Mouse (Mus musculus): ENCODE results near the gene Mup19.
"Not testable (repeated sequence)": the region's sequence is repeated elsewhere in the genome, so short reads cannot be mapped to it uniquely, and the experiment has no call there.

Mup19 gene

DNA sequence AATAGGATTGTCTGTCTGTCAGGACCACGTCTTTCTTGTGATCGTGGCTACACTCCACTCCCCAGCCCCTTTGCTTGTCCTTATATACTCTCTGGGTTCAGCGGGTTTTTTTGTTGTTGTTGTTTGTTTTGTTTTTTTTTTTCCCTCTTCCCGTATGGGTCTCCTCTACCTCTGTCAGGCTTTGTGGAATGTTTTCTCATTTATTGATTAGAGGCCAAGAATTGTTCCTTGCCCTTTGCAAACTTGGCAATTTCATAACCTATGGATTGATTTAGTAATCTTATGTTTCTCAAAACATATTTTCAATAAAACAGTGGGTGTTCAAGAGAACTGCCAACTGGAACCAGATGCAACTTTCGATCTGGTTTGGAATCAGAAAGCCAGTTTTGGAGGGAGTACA is at the start of gene Mup19:
TSS of gene Mup19 (minus strand) at position 101 of the 400 bp plus-strand sequence.
- not testable (repeated sequence) for DNase-seq

DNA sequence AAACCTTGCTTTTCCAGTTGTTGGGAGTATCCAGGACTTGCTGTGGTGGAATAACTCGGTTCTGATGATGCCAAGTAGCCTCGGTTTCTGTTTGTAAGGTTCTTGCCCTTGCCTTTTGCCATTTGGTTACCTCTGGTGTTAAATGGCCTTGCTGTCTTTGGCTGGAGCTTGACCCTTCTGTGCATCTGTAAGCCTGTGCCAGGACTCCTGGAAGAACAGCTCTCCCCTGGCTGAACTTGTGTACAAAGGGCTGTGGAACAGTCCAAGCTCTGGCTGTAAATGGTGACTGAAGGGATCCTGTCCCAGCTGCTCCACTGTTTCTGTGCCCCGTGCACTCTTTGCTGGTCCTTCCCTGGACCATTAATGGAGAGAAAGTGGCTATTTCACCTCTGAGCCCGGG is 47.1 kb upstream of the Mup19 start:
- no peak for DNase-seq

DNA sequence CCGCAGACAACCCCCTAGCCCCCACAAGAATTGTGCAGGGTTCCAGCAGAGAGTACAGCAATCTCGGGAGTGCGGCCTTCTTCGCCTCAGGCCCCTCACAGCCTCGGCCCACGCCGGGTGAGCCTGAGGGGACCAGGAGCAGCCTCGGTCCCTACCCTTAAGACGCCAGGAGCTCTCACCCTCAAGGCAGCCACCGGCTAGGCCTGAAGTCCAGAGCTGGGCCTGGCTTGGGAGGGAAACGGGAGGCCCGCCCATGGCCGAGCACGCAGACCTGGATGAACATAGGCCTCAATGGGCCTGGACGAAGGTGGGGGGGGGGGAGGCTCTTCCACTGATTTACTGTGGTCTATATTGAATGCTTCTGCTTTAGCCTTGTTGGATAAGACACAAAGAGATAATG is 41.1 kb upstream of the Mup19 start:
- DNase-seq = no peak

DNA sequence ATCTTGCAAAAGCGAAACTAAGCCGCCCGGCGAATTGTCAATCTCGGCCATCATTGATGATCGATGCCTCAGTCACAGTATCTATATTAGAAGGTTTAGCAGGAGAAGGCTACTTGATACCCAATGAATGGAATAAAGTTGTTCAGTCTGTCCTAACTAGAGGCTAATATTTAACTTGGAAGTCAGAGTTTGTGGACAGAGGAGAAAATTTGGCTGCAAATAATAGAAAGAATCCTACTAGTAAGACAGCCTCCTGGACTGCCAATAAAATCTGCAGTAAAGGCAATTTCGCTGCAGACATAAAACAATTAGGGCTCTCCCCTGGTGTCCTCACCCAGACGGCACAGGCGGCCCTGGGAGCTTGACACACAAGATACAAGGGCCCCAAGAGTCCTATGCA is 40.5 kb upstream of the Mup19 start:
- DNase-seq = not testable (repeated sequence)

DNA sequence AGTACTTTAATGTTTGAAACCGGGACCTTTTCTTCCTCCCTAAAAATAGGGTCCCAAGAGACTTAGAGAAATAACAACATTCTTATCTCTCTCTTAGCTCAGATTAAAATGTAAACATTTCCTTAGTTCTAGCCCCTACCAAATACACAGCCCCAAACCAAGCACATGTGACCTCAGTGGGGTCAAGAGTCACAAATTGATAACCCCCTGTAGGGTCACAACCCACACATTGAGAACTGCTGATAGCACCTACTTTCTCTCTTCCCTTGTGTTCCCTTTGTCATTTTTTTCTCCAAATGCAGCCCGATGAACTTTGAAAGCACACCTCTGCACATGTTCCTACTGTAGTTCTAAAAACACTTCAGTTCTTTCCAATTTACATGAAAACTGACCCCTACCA is 33.5 kb upstream of the Mup19 start:
- no peak for DNase-seq

DNA sequence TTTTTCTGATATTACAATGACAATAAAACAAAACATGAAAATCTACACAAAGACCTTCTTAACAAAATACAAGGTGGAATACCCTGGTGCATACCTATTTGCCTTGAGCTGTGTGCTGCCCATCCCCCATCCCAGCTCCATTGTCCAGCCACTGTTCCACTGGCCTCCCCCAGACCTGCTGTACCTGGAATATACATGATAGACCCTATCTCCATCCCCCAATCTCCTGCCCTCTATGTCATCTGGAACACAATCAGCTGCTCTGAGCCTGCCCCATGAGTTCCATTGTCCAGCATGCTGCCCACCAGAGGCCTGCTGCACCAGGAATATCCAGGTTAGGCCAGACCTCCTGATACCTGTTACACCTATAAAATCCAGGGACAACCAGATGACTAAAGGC is 31.4 kb upstream of the Mup19 start:
- no peak for DNase-seq

DNA sequence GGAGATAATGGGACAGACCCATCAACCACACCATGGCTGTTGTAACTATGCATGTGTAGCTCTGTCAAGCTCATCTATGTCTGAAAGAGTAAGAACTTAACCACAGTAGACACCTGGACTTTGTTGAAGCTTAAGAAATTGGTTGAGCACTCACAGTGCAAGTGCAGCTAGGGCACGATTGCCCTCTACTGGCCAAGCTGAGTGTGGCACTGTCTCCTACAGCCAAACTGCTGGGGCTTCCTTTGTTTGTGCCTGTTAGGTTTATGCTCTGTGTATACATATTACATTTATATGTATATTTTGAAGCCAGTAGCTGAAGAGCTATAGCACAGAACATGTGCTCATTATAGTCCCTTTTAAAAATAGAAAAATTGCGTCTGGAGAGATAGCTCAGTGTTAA is 29.1 kb upstream of the Mup19 start:
- peak; percentile 18 for DNase-seq

DNA sequence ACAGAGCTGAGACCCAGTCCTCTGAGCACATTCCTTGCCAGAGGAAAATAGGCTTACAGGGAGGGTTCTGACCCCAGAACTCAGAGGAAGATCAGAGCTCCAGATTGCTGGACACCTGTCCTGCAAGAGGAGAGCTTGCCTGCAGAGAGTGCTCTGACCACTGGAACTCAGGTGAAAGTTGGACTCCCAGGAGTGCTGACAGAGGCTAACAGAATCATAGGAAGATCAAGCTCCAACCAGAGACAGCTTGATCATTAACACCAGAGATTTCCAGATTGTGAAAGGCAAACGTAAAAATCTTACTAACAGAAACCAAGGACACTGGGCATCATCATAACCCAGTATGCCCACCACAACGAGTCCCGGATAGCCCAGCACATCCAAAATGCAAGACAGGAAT is 26.9 kb upstream of the Mup19 start:
- not testable (repeated sequence) for DNase-seq

DNA sequence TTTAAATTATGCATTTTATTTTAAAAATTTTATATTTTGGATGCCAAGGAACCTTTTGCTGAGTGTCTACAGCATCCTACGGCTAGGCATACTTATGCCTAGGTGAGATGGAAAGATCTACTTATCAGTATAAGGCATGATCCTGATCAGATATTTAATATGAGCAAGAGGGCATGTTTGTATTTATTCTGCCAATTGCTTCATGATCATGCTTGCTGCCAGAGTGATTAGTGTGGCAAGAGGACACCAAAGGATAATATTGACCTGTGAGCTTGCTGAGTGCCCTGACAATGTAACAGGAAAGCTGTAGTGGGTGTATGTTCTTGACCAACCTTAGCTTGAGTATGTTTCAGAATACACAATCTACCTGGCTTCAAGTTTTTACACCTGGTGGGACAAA is 7.6 kb upstream of the Mup19 start:
- not testable (repeated sequence) for DNase-seq

DNA sequence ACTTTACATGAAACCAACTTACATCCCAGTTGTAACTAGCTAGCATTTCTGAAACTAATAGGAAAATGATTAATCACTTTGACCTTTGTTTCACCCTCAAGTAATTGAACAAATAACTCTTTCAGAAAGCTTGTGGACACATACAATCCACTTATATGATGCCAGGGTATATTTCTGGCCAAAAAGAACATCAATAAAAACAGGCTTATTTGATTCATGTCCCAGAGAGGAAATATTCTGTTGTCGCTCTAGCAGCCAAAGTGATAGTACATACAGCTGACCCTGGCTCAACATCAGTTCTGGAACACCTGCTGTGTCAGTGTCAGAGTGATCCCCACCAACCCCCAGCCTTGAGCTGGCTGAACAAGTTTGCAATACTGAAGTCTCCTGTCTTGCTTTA is 2.2 kb upstream of the Mup19 start:
- DNase-seq = not testable (repeated sequence)
